Mouse (Mus musculus) thymus, postnatal 0 days (tissue): ENCODE measurements at regions not wholly inside any gene's neighbourhood (a gene's known extent, or its start where the extent isn't known, plus 50 kb on each side); places are given as distances from the start of the nearest gene placed in this dataset.

Experiments
- DNase-seq: peaks from one replicate; pipeline ENCODE4 v3.0.0-alpha.2; 2015; ENCODE audit warnings: low spot score

DNA sequence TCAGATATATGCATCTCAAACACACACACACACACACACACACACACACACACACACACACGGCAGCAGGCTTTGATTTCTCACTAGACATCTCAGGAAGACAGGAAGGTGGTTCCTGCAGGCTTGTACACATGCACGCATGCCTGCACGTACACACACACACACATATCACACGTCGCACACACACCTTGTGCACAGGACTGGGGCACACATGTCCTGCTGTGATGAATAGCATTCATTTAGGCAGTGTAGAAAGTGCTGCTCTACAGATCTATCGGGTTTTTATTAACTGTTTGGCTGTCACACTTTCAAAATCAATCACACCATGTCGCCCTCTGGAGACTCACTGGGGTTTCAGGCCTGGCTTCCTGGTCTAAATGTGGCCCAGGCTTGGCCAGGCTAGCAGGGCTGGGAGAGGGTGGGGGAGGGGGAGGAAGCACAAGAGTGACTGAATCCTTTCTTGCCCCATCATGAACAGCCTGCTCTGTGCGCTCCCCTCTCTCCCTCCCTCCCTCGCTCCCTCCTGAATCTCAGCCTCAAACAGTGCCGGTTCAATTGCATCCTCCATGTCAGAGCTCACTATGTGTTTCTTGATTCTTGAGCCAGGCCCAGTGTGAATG is 236.8 kb upstream of the Tle3 start:
- no peak for DNase-seq

DNA sequence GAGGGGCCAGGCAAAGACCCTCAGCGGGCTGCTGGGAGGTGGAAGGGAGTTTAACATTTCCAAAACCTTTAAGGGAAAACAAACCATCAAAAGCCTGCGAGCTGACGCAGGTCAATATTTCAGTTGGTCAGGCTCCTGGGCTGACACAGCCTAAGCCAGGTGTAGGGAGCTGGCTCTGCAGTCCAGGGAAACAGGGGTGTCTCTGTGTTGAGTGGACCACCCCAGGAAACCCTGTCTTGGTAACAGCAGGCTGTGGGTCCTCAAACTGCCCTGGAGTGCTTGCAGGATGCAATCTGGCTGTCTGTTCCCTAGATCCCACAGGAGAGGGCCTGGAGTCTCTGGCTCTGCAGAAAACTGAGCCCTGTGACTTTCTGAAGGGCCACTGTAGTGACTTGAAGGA is 236.2 kb upstream of the Tle3 start:
- no peak for DNase-seq

DNA sequence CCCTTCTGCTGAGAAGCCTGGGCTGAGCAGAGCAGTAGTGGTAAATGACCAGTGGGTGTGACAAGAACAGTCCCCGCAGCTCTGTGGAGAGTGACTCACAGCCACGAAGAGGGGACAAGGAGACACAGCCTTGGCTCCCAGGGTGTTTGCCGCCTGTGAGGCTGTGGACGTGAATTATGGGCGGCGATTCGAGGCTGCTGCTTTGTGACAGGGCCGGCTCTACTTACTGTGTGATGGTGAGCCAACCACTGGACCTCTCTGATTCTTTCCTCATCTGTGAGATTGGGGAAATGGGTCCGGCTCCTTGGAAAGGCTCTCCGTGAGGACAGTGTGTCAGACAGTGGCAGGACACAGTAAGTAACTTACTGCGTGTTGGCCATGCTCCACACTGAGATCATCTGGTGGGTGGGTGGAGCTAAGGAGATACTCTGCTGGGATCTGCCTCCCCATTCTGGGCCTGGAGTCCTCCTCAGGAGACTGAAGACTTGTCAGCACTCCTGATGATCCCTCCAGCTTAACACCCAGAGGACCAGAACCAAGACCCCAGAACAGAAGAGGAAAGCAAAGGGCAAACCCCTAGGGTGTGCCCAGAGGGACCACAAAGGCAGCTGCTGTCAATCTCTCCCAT is 233.3 kb upstream of the Tle3 start:
- DNase-seq = no peak

DNA sequence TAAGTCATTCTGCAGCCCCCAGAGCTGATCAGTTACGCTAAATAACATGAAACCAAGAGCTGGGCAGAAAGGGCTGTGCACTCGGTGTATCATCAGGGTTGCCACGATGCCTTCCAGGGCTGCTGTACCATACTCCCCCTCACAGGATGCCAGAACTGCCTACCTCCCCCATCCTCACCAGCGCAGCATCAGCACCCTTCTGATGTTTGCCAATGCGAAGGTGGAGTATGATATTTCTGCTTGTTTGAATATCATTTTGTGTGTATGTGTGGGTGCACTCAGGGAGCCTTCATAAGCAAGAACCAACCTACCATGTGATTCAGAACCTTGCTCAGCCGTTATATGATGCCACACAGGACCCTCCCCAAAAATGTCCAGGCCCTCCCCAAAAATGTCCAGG is 229.1 kb upstream of the Tle3 start:
- DNase-seq = no peak

DNA sequence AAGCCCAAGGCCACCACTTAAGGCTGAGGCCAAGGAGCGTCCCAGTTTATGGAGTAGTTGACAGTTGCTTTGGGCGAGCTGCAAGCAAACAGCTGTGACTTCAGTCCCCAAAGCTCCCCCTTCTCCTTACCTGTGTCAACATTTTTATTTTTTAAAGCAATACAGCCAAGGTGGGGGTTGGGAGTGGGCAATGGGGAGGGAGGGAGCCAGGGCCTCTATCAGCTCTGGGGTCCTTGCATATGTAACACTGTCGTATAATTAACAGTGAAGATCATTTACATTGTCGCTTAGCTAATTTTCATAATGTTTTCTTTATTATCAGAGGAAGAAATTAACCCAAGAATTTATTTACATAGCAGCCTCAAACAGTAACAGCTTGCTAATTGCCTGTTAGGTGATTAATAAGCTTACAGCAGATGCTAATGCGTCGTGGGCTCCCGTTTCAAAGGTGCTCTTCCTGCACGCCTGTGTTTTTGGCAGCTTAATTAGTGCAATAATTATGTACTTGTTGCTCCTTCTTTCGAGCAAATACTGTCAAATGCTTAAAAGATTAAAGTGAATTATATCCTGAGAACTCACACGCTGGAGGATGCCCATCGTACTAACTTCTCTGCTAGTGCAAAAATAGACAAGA is 227.4 kb upstream of the Tle3 start:
- no peak for DNase-seq

DNA sequence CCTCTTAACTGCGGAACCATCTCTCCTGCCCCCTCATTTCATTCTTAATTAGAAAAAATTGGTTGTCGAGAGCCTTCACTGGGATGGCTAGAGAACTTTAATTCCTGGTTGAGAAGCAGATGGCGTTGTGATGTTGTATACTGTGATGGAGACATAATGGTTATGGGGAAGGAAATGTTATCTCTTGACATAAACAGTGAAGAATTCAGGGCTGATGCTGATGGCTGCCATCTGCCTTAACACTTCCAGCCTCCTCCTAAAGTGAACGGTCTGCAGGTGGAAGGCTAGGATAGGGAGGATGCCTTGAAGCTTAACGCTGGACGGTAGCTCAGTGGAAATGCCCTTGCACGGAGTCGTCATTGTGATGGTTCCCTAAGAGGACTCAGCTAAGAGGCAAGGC is 226.4 kb upstream of the Tle3 start:
- DNase-seq = no peak

DNA sequence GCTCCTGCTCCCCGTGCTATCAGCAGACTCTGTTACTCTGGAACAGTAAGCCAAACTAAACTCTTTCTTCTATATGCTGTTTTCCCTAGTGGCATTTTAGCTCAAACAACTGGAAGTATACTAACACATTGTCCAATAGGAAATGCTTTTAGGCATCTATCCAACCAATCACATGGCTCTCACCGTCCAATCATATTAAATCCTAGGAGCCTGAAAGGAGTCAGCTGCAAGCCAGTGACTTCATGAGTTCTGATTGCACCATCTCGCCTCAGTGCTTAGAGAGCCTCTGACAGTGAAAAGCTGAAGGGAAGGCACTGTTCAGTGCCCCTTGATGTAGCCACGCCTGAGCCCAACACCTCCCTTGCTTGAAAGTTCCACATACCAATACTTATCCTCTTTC is 221.0 kb upstream of the Tle3 start:
- no peak for DNase-seq

DNA sequence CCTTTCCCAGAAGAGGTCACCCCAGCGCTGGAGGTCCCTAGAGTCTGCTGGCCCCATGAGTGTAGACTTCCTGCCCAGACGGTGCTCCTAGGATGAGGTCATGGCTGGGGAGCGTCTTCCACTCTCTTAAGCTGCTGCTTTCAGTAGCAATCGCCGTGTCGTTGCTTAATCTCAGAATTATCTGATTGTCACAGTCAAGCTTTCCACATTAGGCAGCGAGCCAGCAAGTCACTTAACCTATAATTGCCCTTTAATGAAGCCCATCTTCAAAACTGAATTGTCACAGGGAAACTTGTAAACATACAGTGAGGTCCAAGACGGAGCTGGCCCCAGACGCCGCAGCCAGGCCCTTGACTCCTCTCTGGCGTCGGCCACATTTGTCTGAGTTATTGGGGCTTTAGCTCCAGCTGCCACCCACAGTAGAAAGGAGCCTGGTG is 220.2 kb upstream of the Tle3 start:
- no peak for DNase-seq

DNA sequence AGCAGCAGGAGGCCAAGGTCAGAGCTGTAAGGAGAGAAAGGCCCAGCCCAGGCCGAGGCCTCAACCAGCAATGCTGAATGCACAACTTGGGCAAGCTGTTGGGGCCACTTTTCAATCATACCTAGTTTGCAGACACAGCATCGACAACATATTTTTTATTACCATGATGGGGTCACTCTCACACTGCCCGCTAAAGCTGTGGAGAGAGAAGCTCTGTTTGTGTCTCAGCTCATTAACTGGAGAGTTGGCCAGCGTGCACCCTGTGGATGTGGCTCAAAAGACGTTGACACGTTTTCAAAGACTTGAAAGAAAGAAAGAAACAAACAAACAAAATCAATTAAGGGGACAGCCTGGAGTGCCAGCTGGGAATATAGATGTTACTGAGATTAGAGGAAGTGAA is 217.4 kb upstream of the Tle3 start:
- no peak for DNase-seq

DNA sequence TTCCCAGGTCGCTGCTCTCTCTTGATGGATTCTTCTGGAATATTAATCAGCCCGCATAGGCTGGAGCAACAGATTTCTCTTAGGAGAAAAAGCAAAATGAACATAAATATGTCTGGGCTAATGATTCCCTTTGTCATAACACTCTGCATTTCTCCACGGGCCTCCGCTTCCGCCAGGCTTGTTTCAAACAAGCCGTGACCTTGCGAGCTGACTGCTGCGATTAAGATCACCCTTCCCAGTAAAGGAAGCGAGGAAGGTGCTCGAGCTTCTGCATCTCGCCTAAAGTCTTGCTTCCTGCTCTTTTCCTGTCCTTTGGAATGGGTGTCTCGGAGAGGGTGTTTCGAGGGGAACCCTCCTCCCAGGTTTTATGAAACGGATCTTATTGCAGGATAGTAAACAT is 216.3 kb upstream of the Tle3 start:
- no peak for DNase-seq

DNA sequence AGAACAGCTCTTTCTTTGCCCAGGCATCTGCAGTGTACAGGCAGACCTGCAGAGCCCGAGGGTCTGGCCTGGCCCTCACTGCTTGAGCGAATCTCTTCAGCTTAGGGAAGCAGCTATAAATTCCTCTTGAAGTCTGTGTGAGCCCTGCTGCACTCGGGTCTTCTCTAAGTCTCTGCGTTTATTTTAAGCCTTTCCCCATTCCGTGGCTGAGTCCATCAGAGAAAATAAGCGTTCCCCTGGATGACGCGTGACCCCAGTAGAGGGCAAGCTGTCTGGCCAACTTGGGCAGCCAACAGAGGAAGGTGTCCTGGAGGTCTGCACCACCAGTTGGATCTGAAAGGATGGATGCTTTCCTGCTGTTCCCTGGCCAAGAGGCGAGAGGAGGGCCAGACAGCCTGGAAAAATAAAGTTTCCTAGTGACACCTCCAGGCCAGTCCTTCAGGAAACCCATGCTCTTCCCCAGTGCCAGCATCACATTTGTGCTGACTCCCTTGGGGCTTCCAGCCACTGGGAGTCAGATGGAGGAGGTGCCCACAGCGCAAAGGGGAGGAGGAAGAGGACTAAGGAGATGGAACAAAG is 213.9 kb upstream of the Tle3 start:
- no peak for DNase-seq

DNA sequence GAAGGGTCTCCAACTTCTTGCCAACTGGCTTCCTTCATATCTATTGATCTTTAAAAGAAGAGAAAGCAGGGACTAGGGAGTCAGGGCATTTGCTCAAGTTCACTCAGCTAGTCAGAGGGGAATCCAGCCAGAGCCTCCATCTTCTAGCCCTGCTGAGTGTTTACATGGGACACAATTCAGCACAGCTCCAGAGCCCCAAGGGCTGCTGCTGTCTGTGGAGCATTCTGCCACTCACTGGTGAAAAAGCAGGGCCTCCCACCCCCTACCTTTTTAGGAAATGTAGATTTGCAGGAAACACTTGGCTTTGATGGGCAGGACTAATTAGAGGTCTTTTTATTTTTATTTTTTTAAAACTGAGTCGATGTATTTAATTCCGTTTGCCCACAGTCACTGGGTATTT is 213.0 kb upstream of the Tle3 start:
- no peak for DNase-seq

DNA sequence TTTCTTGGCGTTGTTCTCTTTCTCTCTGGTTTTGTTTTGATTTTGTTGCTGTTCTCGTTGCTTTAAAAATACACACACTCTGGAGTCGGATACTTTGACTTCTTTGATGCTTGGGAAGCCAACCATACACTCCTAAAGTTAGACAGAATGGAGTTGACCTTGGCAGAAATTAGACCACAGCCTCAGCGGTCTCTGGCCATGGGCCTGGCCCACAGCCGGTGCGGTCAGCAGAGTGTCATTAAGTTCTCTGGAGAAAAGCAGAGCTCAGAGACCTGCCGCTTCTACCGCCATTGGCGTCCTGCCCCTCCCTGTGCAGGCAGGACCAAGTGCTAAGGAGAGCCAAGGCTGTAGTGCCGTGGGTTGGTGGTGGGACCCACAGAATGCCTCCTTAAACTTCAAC is 212.6 kb upstream of the Tle3 start:
- DNase-seq = no peak

DNA sequence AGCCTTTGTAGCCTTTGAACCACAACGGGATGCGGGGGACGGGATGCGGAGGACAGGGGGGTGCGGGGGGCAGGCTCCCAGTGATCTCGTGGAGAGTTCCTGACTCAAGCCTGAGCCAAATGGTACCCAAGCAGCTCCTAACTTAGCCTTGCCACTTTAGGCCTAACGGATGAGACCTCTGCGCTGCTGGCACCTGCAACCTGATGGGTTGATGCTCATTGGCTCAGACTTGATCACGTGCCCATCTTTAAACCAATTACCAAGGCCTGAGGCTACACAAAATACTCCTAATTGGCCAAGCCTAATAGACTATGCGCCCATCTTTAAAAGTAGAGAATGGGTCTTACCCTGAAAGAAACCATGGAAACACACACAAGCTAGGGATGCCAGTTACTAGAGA is 209.3 kb upstream of the Tle3 start:
- no peak for DNase-seq

DNA sequence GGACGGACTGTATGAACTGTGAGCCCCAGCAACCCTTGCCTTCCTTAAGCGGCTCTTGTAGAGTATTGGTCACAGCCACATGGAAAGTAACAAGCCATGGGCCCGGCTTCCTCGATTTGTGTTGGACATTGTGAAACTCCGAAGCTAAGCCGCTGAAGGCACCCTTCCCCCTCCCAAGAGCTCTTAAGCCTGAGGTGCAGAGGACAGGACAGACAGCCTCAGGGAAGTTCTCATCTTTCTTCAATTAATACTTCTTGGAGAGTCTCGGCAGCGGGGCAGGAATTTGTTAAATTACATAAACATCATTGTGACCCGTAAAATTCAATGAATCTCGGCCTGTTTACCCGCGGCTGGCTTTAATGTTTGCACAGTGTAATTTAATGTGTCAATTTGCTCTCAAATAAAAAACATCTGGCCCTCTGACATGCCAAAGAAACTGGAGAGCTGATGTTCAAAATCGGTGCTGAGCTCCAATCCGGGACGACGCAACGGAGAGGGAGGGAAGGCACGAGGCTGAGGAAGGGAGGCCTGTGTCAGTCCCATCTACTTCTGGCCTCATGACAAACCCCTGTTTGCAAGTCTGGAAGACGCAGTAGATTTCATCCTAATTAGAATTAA is 208.4 kb upstream of the Tle3 start:
- no peak for DNase-seq

DNA sequence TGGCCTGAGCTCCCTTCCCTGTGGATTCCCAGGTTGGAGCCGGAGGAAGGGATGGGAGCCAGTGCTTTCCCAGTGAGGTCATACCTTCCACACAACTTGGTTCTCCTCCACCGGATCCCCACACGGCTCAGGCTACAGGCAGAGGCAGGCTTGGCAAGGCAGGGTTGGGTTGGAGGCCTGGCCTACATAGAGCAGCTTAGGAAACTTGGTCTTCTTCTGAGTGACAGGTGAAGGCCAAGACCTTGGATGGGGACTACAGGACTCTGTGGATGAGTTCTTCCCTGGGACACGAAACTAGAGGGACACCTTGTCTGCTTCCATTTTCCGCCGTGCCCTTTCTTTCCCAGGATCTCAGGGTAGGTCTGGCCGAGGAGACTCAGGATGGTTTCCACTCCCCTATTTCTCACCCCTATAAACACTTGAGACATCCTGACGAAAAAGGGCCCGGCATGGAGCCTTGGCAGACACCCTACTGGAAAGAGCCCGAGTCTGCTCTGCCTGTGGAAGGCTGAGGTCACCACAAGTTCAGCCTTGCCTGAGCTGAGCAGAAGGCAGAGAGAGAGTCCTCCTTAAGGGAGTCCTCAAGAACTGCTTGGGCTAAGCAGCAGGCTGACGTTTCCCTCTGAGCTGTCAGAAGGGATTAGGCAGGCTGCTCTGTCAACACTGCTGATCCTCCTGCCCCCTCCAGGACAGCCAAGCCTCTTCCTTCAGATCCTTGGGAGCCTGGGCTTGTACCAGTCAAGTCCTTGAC is 207.5 kb upstream of the Tle3 start:
- DNase-seq = no peak

DNA sequence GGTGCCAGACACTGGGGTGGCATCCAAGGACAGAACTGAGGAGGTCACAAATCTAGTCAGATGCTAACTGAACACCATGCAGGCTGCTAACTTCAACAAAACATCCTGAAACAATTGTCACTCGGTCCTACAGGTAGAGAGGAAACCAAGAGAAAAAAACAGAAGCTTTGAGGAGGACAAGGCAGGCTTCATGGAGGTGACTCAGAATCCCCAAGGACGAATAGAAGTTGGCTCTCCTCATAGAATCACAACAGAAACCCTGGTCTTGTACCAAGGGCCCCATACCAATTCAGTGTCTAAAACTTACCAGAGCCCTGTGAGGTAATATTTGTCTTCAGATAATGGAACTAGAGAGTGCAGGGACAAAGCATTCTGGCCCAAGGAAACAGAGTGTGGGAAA is 206.1 kb upstream of the Tle3 start:
- no peak for DNase-seq

DNA sequence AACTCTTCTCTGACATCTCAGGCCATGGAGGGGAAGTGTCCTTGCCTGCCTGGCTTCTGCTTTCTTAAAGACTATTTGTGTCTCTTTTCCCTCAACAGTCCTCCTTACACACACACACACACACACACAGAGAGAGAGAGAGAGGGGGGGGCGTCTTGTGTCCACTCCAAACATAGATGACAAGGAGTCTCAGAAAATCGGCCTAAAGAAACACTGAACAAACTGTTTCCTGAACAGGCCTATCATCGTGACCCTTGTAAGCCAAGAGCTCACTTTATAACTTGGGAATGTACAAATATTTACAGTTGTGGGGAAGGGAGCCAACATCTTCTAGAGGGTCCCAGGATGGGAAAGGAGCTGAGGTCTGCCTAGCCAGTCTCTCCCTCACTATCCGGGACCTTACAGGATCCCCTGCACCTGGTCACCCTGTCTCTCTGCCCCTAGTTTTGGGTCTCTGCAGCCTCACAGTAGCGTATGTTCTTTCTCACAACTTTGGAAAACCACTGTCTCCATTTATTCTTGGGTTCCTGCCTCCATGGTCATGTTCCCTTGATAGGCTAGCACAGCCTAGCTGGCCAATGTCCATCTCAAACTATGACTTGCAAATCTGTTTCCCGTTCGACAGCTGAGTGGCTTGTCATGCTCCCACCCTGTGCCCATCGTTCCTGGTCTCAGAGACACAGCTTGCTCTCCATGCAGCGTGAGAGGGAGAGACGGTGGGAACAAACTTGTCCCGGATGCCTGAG is 204.9 kb upstream of the Tle3 start:
- no peak for DNase-seq

DNA sequence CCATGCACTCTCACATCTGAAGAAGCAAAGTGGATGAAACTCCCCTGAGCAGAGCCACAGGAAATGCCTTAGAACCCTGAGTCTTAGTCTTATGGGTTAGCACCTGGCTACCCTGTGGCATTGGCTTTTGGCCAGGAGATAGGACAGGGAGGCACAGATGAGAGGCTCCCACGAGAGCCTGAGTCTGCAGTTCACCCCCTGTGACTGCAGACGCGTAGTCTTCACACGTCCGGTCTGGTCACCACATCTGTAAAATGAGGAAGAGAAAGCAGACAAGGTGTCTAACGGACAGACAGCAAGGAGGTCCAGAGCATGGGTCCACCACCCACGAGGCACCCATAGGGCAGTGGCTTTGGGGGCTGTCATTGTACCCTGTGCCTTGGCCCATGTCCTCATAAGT is 203.2 kb upstream of the Tle3 start:
- DNase-seq = peak; percentile 55

DNA sequence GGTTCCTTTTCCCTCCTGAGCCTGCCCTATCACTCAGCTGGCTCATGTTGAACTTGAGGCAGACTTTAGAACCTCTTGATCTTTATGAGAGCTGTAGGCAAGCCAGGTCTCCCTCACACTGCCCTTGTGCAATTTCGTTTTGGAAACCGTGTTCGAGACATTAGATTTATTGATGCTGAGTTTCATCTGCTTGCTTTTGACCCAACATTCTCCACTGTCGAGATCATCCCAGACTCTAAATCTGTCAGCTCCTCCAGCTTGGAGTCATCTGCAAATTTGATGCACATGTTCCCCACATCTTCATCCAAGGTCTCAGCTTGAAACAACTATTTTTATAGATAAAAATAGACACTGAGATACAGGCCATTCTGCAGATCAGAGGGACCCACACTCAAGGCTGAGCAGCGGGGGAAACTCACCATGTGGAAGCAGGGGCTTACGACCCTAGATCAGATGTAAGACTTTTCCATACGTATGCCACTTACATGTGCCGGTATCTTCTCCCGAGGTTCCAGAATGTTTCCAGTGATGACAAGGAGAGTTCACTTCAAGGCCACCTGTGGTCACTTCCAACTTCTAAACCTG is 202.6 kb upstream of the Tle3 start:
- DNase-seq = no peak

DNA sequence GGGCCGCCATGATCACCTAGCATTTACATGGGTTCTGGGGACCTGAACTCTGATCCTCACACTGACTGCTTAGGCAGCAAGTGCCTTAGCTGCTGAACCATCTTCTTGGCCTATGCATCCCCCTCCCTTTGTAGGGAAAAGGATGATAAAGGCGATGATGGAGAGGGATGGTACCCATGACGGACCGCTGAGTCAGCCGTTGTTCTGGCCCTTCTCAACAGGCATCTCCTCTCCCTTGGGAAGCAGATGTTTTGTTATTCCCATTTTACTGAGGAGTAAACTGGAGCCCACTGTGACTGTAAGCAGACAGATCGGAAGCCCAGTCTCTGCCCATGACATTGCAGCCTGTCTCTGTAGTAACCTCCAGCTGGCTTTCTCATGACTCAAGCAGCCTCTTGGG is 201.2 kb upstream of the Tle3 start:
- DNase-seq = no peak
